Mouse (Mus musculus) bone marrow, adult 2 months (tissue): ENCODE results near the gene Nr3c2. TPM values are rescaled to one million over a fixed set of nuclear protein-coding genes. Genes with fewer than 3 reads are reported as not detected.

Experiments
- H3K27ac ChIP-seq: fragments of 200-500 bp; 2 replicates; pipeline ENCODE4 v1.5.1; 2012; ENCODE audit warnings: low read depth, mild to moderate bottlenecking, control low read depth, inconsistent platforms, low read length; ENCODE audit not compliant: control insufficient read depth, poor library complexity, insufficient read depth
- H3K4me1 ChIP-seq: fragments of 200-500 bp; 2 replicates; pipeline ENCODE4 v1.6.1; 2011; ENCODE audit warnings: low read length; ENCODE audit not compliant: control insufficient read depth, insufficient read depth
- H3K4me3 ChIP-seq: fragments of 200-500 bp; replicated peaks from 2 replicates; pipeline ENCODE3; 2011; ENCODE audit warnings: mild to moderate bottlenecking, low read depth, low read length, control low read depth; ENCODE audit not compliant: control insufficient read depth
- CTCF ChIP-seq: fragments of 200-500 bp; IDR thresholded peaks from 2 replicates; pipeline ENCODE4 v1.5.1; 2011; ENCODE audit warnings: low read length, control low read depth; ENCODE audit not compliant: control insufficient read depth, insufficient read depth
- POLR2A ChIP-seq: fragments of 200-500 bp; IDR thresholded peaks from 2 replicates; pipeline ENCODE4 v1.6.1; 2011; ENCODE audit warnings: low read depth, mild to moderate bottlenecking, control low read depth, low read length, borderline replicate concordance; ENCODE audit not compliant: control insufficient read depth
- WGBS: fragments of 180-500 bp; shearing (Covaris S2); methylation state at CpG from one replicate; pipeline ENCODE4 v1.1.7; 2018; 5-methylcytosine and 5-hydroxymethylcytosine counted together
- polyA plus RNA-seq: library from polyadenylated mRNA; stranded (reverse); fragments of >200 nt; gene quantifications from 2 replicates; pipeline ENCODE4 v1.2.4, GENCODE M21; 2011; ENCODE audit warnings: low replicate concordance; ENCODE audit not compliant: missing spikeins, insufficient read depth, insufficient read length

Nr3c2 gene
- polyA plus RNA-seq, 1 experiment = 0.62 TPM

DNA sequence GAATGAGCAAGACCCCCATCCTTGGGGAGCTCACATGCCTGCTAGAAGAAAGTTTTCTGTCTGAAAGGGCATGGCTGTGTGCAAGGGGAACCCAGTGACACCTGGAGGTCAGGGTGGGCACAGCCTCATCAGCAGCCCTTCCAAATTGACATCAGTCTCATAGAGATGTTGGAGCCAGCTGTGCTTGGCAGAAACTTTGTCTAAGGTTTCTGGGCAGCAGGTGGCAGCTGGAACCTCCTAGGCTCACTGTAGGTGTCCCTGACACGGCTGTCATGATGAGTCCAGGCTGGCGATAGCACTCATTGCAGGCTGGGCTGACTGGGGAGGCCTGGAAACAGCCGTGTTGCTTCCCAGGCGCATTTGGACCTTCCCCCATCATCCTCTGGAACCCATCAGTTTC lies 323.9 kb downstream of the Nr3c2 start:
- 81% methylated on average over 4 of the region's 4 CpGs for WGBS
- Histone ChIP-seq H3K27ac (no peak overlapping the region), H3K4me3 (no peak overlapping the region), H3K4me1 (no peaks in the 10 kb centered on the region)
- TF ChIP-seq POLR2A (no peak), CTCF (no peak)

DNA sequence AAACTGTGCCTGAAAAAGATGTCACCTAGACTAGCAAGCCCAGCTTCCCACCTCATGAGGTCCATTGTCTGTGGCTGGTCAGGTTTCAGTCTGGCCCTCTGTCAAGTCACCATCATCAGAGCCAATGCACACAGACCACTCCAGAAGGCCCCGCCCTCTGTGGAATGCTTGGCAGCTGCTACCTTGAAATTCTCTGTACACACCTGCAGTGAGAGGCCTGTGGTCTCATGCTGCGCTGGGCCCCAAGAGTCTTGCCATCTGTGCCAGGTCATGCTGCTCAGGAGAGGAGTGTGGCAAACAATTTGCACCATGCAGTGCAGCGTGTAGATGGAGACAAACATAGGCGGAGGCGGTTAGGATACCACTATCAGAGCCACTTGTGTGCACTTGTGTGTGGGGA lies 328.5 kb downstream of the Nr3c2 start:
- no peak overlapping the region for H3K4me3 ChIP-seq
- no peaks in the 10 kb centered on the region for H3K4me1 ChIP-seq
- WGBS = 86% methylated on average over 5 of the region's 5 CpGs
- no peak overlapping the region for H3K27ac ChIP-seq
- TF ChIP-seq POLR2A = no peak
- TF ChIP-seq CTCF = no peak

DNA sequence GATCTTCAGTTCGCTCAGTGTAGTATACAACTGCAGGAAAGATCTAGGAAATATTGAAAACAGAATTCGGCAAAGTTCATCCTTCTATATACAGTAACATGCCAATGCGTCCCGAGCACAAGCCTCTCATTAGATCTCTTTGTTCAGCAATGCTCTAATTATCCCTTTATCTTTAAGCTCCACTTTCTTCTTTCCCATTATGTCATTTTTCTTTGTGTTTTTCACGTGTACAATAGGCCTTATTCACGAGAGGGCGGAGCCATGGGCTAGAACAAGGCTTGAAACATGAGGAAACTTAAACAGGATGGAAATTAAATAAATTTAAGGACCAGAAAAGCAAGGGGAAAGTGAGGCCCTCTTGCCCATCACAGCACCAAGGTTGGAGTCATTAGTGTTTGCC lies 329.4 kb downstream of the Nr3c2 start:
- TF ChIP-seq POLR2A = no peak
- TF ChIP-seq CTCF = no peak
- H3K4me1 ChIP-seq = no peaks in the 10 kb centered on the region
- 70% methylated on average over 7 of the region's 7 CpGs for WGBS
- H3K27ac ChIP-seq = no peak overlapping the region
- no peak overlapping the region for H3K4me3 ChIP-seq

DNA sequence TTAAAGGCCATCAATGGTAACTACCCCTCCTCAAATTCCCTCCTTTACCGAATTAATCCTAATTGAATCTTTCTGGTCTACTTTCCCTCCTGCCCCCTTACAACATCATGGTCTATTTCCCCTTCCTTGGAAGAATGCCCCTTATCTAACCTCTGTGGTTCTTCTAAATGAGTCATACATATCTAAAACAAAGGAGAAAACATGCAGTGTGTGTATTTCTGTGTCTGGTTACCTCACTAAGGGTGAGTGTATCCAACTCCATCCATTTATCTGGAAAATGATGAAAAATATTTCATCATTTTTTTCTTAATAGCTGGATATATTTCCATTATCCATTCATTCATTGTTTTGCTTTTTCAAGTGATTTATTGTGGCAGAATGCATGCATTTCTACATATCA lies 332.0 kb downstream of the Nr3c2 start:
- H3K4me1 ChIP-seq = no peaks in the 10 kb centered on the region
- 69% methylated on average over 1 of the region's 1 CpGs for WGBS
- H3K27ac ChIP-seq = no peak overlapping the region
- no peak overlapping the region for H3K4me3 ChIP-seq
- TF ChIP-seq POLR2A (no peak), CTCF (no peak)

DNA sequence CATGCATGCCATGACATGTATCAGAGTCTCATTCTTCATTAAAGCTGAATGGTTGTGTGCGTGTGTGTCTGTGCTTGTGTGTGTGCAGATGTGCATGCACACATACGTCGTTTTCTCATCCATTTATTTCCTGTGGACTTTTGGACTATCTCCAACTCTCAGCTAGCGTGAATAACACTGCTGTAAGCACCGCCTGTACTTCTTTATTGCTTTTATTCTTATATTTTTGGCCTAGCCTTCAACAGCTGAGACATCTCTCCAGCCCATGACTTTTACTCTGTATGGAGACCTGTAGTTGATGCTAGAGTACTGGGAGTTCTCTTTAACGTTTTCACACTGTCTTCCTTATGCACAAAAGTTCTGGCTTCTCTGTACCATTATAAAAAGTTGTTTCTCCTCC lies 332.6 kb downstream of the Nr3c2 start:
- Histone ChIP-seq H3K4me3 (no peak overlapping the region), H3K27ac (no peak overlapping the region), H3K4me1 (no peaks in the 10 kb centered on the region)
- WGBS = 66% methylated on average over 6 of the region's 6 CpGs
- TF ChIP-seq POLR2A (no peak), CTCF (no peak)

DNA sequence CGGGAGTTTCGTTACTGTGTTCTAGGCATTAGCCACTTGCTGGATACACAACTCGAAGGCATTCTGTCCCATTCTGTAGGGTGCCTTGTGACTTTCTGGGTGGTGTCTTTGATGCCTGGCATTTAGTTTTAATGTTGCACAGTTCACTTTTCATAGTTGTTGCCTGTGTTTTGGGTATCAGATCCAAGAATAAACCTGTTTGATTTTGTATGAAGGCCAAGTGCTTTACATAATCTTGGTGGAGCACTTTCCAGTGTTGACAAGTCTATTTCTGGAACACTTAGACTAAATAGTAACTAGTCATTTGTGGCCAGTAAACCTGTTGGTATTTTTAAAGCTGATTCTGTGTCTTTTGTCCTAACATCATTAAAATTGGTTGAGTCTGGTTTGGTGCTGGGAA lies 333.2 kb downstream of the Nr3c2 start:
- Histone ChIP-seq H3K4me1 (no peaks in the 10 kb centered on the region), H3K27ac (no peak overlapping the region), H3K4me3 (no peak overlapping the region)
- WGBS = 88% methylated on average over 3 of the region's 3 CpGs
- TF ChIP-seq CTCF (no peak), POLR2A (no peak)

DNA sequence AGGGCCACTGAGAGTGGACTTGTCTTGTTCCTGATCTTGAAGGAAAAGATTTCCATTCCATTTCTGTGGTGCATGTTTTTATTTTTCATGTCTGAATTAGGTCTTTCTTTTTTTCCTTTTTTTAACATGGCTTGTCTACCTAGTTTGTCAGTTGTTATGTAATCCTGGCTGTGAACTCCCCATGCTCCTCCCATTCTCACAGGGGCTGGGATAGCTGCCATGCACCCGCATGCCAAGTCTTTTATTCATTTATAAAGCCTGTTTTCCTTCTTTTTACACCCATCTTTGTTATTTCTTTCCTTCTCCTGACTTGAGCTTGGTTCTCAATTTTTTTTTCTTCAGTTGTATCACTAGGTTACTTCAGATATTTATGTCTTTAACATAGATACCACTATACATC lies 337.5 kb downstream of the Nr3c2 start:
- TF ChIP-seq CTCF (no peak), POLR2A (no peak)
- Histone ChIP-seq H3K4me3 (no peak overlapping the region), H3K27ac (no peak overlapping the region), H3K4me1 (no peaks in the 10 kb centered on the region)
- 63% methylated on average over 1 of the region's 1 CpGs for WGBS

DNA sequence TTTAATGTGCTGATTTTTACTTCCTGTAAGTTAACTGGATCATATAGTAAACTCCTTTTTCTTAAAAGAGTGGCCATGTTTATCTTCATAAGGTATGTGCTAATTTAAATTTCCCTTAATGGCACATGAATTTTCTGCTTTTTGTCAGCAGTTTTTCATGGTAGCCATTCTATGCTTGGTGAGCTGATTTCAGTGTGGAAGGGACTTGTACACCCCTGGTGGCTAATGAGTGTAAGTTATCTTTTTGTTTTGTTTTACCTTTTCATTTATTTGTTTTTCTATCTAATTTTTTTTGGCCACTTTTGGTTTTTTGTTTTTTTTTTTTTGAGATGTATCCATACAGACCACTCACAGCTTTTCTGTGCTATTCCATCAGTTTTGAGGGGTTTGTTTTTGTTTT lies 340.2 kb downstream of the Nr3c2 start:
- no peaks in the 10 kb centered on the region for H3K4me1 ChIP-seq
- TF ChIP-seq CTCF = no peak
- TF ChIP-seq POLR2A = no peak
- H3K4me3 ChIP-seq = no peak overlapping the region
- no peak overlapping the region for H3K27ac ChIP-seq

DNA sequence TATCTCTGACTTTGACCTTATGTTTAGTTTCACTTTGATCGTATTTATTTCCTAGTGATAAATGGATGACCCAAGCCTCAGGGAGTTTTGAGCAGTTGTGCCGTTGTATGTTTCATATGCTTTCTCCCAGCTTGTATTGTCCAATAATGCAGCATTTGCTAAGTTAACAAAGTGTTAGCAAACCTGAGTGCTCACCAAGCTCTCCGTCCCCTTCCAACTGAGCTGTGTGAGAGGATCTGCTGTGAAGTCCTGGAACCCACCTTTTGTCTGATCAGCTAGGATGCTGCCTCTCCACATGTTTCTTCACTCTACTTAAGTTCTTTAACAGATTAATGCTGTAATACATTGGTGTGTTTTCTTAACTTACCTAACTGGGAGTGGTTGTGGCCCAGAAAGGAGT lies 342.1 kb downstream of the Nr3c2 start:
- Histone ChIP-seq H3K4me3 (no peak overlapping the region), H3K27ac (no peak overlapping the region), H3K4me1 (no peaks in the 10 kb centered on the region)
- WGBS = 85% methylated on average over 3 of the region's 3 CpGs
- TF ChIP-seq POLR2A (no peak), CTCF (no peak)
